ENCODE assay signal across 8 mouse cellular contexts in the genomic region with DNA sequence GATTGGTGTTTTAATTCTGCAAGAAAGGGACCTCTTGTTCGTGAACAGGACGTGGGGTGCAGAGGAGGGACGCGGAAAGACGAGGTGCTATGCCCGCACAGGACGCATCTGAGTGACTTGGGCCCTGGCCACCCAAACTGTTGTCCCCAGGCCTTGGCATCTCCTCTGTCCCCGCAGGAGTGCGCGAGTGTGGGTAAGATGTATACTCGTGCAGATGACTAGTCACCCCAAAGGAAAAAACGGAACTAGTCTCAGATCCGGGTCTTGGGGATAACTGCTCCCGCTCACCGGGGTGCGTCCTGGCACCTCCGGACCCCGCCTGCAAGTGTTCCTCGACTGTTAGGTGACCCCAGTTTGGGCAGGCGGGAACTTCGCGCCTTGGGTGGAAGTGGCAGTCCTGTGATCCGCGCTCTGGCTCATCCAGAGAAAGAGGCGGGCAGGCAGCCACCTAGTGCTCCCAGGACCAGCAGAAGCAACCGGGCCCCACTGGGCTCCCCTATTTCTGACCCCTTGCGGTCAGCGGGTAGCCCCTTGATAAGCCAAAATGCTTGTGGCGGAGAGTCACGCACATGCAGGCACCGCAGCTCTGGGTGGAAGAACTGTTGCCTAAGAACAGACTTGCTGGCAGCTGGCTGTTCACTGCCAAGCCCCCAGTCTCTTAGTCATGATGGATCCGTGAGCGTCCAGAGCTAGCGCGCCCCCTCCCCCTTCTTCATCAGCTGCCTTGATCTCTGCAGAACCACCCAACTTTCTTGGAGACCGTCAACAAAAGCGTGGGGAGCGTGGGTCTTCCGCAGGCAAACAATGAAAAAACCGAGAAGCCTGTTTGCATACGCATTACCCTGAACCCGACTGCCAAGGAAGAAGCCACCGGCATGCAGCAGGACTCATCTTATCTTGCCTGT.
A peak's percentile ranks its signal among the peaks of the same experiment; 100 is the strongest.
DNase-seq lines count a peak whose midpoint lies in the region; ATAC-seq and TF ChIP-seq lines count a peak whose summit lies in the region.

No protein-coding gene starts in this region.

- no peak overlapping the region for H3K9ac ChIP-seq in kidney, postnatal 0 days (ENCODE audit: low read depth, low read length)
- peak overlapping the region; percentile 47 for H3K9ac ChIP-seq in forebrain, postnatal 0 days

- 1% methylated on average over 43 of the region's 43 CpGs for WGBS in kidney, postnatal 0 days
- 1% methylated on average over 43 of the region's 43 CpGs for WGBS in forebrain, postnatal 0 days

- H3K4me3 ChIP-seq in kidney, postnatal 0 days (replicated peaks; ENCODE audit: low read depth, low read length), result peak overlapping the region; percentile 21
- H3K4me3 ChIP-seq in forebrain, postnatal 0 days (ENCODE audit: low read depth, low read length), result peak overlapping the region; percentile 36

- peaks cover 4% of the 10 kb centered on the region; the same call in 1 of the 2 replicates for H3K4me1 ChIP-seq in kidney, postnatal 0 days (replicated peaks; ENCODE audit: insufficient read depth, low read length)
- peaks cover 9% of the 10 kb centered on the region for H3K4me1 ChIP-seq in forebrain, postnatal 0 days (ENCODE audit: insufficient read depth)

- no peak for DNase-seq in kidney, postnatal 0 days (ENCODE audit: low spot score)
- DNase-seq in kidney, postnatal 14 days, result no peak
- DNase-seq in brain, adult 2 months (ENCODE audit: low read depth, low spot score), result peak; percentile 17
- DNase-seq in forebrain, postnatal 0 days, result peak; percentile 51
- peak; percentile 13 for DNase-seq in left cerebral cortex, postnatal 36 days (ENCODE audit: low spot score in 2 of 2)
- DNase-seq in neural tube, embryonic 10.5 days (ENCODE audit: extremely low spot score, low spot score), result peak; percentile 70
- no peak for DNase-seq in T-cell, adult 2 months (ENCODE audit: low spot score)
- DNase-seq in layer of hippocampus, adult 9-11 months, result no peak

- intact Hi-C loops in left cerebral cortex, postnatal 36 days (cut with DNase I), result loop anchor here (10.0 kb wide), 1 partner anchor 301 kb away; no protein-coding TSS in a partner anchor

- H3K36me3 ChIP-seq in kidney, postnatal 0 days (ENCODE audit: insufficient read depth, low read length), result no peaks in the 10 kb centered on the region
- H3K36me3 ChIP-seq in forebrain, postnatal 0 days (ENCODE audit: insufficient read depth), result no peaks in the 10 kb centered on the region

- H3K4me2 ChIP-seq in kidney, postnatal 0 days (ENCODE audit: low read length), result peak overlapping the region; percentile 50
- H3K4me2 ChIP-seq in forebrain, postnatal 0 days (ENCODE audit: low read depth), result peak overlapping the region; percentile 81

- ATAC-seq in kidney, postnatal 0 days (replicated peaks; ENCODE audit: low FRiP score, low read depth), result no peak
- peak; percentile 64 for ATAC-seq in forebrain, postnatal 0 days

- peaks cover 20% of the 10 kb centered on the region for H3K27me3 ChIP-seq in kidney, postnatal 0 days (ENCODE audit: insufficient read depth, low read length)
- H3K27me3 ChIP-seq in forebrain, postnatal 0 days (ENCODE audit: insufficient read depth, low read length), result no peaks in the 10 kb centered on the region

- no peak overlapping the region for H3K27ac ChIP-seq in kidney, postnatal 0 days
- H3K27ac ChIP-seq in forebrain, postnatal 0 days (ENCODE audit: low read depth, low read length), result no peak overlapping the region

- H3K9me3 ChIP-seq in kidney, postnatal 0 days (replicated peaks; ENCODE audit: low read length), result no peaks in the 10 kb centered on the region
- no peaks in the 10 kb centered on the region for H3K9me3 ChIP-seq in forebrain, postnatal 0 days (ENCODE audit: low read length)

- no peak for TF ChIP-seq CTCF in kidney, postnatal 0 days (IDR thresholded peaks at IDR 0.05; ENCODE audit: low read depth)
- TF ChIP-seq CTCF in forebrain, postnatal 0 days (IDR thresholded peaks at IDR 0.05; ENCODE audit: low read depth), result no peak

Comparison
In these comparisons a context has a peak if more than half of its experiments do, and no peak if none do; other contexts are left out.
1. DNase-seq: peak in brain, adult 2 months (single experiment), forebrain, postnatal 0 days (single experiment), left cerebral cortex, postnatal 36 days (2 of 2) and neural tube, embryonic 10.5 days (single experiment); none in kidney, postnatal 0 days (single experiment), kidney, postnatal 14 days (single experiment), T-cell, adult 2 months (single experiment) and layer of hippocampus, adult 9-11 months (single experiment).